Mouse (Mus musculus): ENCODE results near the gene Hpgd.

Gene Hpgd

DNA sequence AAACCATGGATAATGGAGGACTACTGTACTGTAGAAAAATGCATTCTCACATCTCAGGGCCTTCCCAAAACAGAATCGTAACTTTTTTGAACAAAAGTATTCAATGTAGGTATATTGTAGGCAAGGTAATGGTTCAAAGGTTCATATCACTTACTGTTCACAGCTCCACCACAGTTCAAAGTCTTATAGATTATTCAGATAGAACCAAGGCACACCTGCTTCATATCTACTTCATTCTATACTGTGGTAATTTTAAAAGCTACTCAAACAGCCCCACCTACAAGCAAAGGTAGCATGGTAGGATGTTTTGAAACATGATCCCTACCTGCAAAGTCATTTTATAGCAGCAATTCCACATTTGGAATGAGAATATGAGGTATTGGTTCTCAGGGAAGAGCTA, 28.9 kb downstream of the Hpgd start:
- DNase-seq (ENCODE audit: low spot score) = no peak

- DNase-seq (ENCODE audit: low spot score) = no peak
Measured at GRCm38 (mm10) chr8:56327709-56328108, 33.3 kb downstream of the Hpgd start.

- DNase-seq (ENCODE audit: low spot score) = no peak
Measured at GRCm38 (mm10) chr8:56328130-56328542, 33.8 kb downstream of the Hpgd start.

DNA sequence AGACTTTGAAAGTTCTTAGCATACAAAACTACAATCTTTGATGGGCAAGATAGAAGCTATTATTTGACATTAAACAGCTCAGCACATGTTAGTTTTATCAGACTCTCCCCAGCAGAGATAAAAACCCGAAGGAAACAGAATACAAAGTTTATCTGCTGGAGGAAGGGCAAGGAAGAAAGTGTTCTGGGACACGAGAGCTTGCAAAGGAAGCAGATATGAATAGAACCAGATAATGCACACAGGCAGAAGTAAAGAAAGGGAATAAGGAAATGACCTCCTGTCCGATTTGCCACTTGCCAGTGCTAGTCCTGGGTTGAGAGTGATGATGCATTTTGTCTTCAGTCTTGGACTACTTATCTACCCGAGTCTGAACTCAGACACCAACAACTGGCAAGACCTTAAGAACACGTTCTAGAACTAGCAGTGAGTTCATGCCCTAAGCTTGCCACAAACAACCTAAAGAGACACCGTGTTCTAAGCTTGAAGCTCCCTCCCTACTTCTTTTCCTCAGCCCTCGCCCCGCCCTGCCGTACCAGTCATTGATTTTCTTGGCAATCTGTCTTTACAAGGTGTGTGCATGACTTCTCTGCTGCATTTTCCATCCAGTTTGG, 41.1 kb downstream of the Hpgd start:
- no peak for DNase-seq (ENCODE audit: low spot score)

DNA sequence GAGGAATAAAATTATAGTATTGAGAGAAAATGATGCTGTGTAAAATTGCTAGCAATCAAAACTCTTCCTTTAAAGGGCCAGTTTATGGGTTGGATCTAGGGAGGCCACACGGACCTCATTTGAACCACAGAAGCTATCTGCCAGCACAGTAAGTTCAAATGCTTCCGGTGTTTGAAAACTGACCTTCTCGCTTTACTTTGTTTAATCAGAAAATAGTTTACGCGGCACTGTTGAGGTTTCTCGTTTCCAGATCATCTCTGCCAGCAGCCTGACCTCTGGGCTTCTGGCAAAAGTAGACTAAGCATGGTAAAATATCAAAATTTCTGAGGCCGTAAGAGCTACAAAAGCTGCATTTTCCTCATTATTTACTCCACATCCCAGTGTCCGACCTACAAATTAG, 42.4 kb downstream of the Hpgd start:
- DNase-seq (ENCODE audit: low spot score) = no peak

- no peak for DNase-seq (ENCODE audit: low spot score)
Measured at GRCm38 (mm10) chr8:56343505-56343904, 49.1 kb downstream of the Hpgd start.

DNA sequence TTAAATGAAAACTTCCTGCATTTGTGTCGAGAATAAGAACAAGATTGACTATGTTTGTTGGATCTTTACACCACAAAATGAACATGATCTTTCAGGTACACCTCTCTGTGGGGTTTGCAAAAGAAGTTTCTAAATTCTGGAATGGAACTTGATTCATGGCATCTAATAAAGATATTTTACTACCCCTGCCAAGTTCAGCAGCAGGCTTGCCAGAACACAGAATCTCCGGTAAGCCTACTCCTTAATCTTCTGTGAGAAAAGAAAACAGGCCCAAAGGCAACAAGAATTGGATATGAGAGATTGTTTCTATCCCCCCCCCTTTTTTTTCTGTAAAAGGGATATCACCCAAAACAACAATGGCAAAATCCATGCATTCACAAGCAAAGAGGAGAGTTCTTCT, 49.6 kb downstream of the Hpgd start:
- DNase-seq (ENCODE audit: low spot score) = no peak

DNA sequence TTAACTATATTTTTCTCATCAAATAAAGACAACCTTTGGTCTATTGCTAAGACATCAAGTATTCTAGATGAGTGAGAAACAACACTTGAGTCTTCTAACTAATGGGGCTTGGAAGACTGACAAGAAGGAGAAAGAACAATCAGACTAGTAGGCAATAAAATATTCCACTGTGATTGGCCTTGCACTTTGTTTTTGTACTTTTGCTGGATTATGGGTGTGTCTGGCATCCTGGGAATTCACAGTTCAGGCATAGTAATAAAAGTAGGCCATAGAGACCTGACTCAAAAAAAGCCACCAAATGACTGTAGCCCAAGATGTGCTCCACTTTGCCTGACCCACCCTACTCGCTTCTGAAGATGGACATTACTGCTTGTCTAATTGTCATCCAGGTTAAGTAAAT, 50.0 kb downstream of the Hpgd start:
- no peak for DNase-seq (ENCODE audit: low spot score)

- no peak for DNase-seq (ENCODE audit: low spot score)
Measured at GRCm38 (mm10) chr8:56345641-56346420, 51.4 kb downstream of the Hpgd start.

- DNase-seq (ENCODE audit: low spot score) = no peak
Measured at GRCm38 (mm10) chr8:56363180-56363579, 68.8 kb downstream of the Hpgd start.
